Mouse (Mus musculus): Measurements from ENCODE around the gene Stk38l.

- no peak for TF ChIP-seq GATA1 (IDR thresholded peaks at IDR 0.05; ENCODE audit: borderline replicate concordance, low read length)
- no peak for TF ChIP-seq FLI1 (IDR thresholded peaks at IDR 0.05; ENCODE audit: low read length)
Measured at GRCm38 (mm10) chr6:146760022-146760421, 35.2 kb downstream of the Stk38l start.
